Mouse (Mus musculus): ENCODE results near the gene Ncoa6.

- TF ChIP-seq CTCF (IDR thresholded peaks at IDR 0.05; ENCODE audit: low read depth) (no peak), EP300 (optimal IDR thresholded peaks at IDR 0.05) (no peak)
Observed at GRCm38 (mm10) chr2:155346670-155347069, 127.0 kb downstream of the Ncoa6 start.

Data from stomach, postnatal 0 days (tissue).